Comparison of ENCODE assay signal across 15 mouse cellular contexts in the genomic region with DNA sequence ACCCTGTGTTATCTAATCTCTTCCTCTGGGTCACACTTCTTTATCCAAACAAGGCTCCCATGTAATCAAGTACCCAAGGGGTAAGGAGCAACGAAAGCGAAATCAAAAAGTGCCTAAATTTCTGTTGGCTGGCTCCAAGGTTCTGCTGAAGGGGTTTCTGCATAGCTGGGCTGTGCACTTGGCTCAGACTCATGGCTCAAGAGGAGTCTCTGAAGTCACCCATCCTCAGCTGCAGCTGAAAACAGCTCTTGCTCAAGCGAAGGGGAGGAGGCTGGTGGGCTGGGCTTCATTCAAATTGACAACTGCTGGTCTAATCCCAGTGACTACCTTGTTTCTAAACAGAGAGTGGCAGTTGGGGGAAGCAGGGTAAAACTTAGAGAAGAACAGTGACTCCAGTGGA.
DNase-seq lines count a peak whose midpoint lies in the region; ATAC-seq lines count a peak whose summit lies in the region.
"Had no signal": no experiment of that assay in that cellular context is flagged by ENCODE, and none has a peak within 500 bp of the region (broad histone marks: within the 10 kb centered on the region; RNA-seq: fewer than 3 reads in every experiment).

No protein-coding gene starts in this region.

- H3K9me3 ChIP-seq in heart, embryonic 16.5 days (replicated peaks; ENCODE audit: control insufficient read depth, low read length): no peaks in the 10 kb centered on the region
- H3K9me3 ChIP-seq: intestine, embryonic 15.5 days; neural tube, embryonic 13.5 days had no signal

- no peaks in the 10 kb centered on the region for H3K36me3 ChIP-seq in heart, embryonic 16.5 days (ENCODE audit: control insufficient read depth, insufficient read depth)
- H3K36me3 ChIP-seq: intestine, embryonic 15.5 days; neural tube, embryonic 13.5 days had no signal

- no peaks in the 10 kb centered on the region for H3K27me3 ChIP-seq in heart, embryonic 16.5 days (ENCODE audit: control insufficient read depth, insufficient read depth, low read length)
- H3K27me3 ChIP-seq: intestine, embryonic 15.5 days; neural tube, embryonic 13.5 days had no signal

- no peak overlapping the region for H3K9ac ChIP-seq in heart, embryonic 16.5 days (ENCODE audit: low read length)
- H3K9ac ChIP-seq: intestine, embryonic 15.5 days; liver, embryonic 14.5 days; neural tube, embryonic 13.5 days had no signal

- H3K27ac ChIP-seq in heart, embryonic 16.5 days (ENCODE audit: low read length): no peak overlapping the region
- H3K27ac ChIP-seq: intestine, embryonic 15.5 days; liver, embryonic 14.5 days; neural tube, embryonic 13.5 days had no signal

- peak; percentile 92 for ATAC-seq in common myeloid progenitor, adult 5-6 weeks (replicated peaks; ENCODE audit: low read depth, poor library complexity, severe bottlenecking)
- ATAC-seq in heart, embryonic 16.5 days (replicated peaks; ENCODE audit: extremely low read depth, insufficient read depth, low FRiP score): 0 out of 2 replicates have a peak, but pooled peaks have one; percentile 37
- ATAC-seq: intestine, embryonic 15.5 days; midbrain, embryonic 16.5 days had no signal

- 36% methylated on average over 3 of the region's 3 CpGs for WGBS in heart, embryonic 16.5 days

- no peak overlapping the region for H3K4me3 ChIP-seq in heart, embryonic 16.5 days (ENCODE audit: low read length)
- H3K4me3 ChIP-seq: intestine, embryonic 15.5 days; neural tube, embryonic 13.5 days had no signal

- peak; percentile 56 for DNase-seq in NIH3T3 (ENCODE audit: low read depth)
- peak; percentile 66 for DNase-seq in lung, postnatal 10 days
- DNase-seq in kidney, postnatal 14 days: no peak
- DNase-seq in cerebellum, adult 8-10 months: no peak
- DNase-seq in thymus, postnatal 14 days: no peak
- no peak for DNase-seq in left cerebral cortex, adult 8-10 months (ENCODE audit: low spot score in 2 of 2)
- DNase-seq: cerebellum, adult 11 months; kidney, postnatal 25 days; thymus, adult 18-20 months had no signal

- no peaks in the 10 kb centered on the region for H3K4me1 ChIP-seq in heart, embryonic 16.5 days (ENCODE audit: control insufficient read depth, insufficient read depth, low read length)
- H3K4me1 ChIP-seq: intestine, embryonic 15.5 days; neural tube, embryonic 13.5 days had no signal

- no peak overlapping the region for H3K4me2 ChIP-seq in heart, embryonic 16.5 days (ENCODE audit: low read depth, low read length)
- H3K4me2 ChIP-seq: intestine, embryonic 15.5 days; neural tube, embryonic 13.5 days had no signal

Comparison
In these comparisons a context has a peak if more than half of its experiments do, and no peak if none do; other contexts are left out.
1. DNase-seq: peak in NIH3T3 (single experiment) and lung, postnatal 10 days (single experiment); none in kidney, postnatal 14 days (single experiment), cerebellum, adult 8-10 months (single experiment), thymus, postnatal 14 days (single experiment) and left cerebral cortex, adult 8-10 months (0 of 2).